Mouse (Mus musculus) testis, postnatal 10 days (tissue): ENCODE measurements around the gene Pot1a.

ENCODE experiments used
- DNase-seq: peaks from one replicate; pipeline ENCODE4 v3.0.0; 2021; ENCODE audit warnings: low spot score

Pot1a gene

GRCm38 (mm10) chr6:25808806-25809495 lies at the start of gene Pot1a:
Gene Pot1a (minus strand): TSS chr6:25809246.
- DNase-seq: peak; percentile 97

DNA sequence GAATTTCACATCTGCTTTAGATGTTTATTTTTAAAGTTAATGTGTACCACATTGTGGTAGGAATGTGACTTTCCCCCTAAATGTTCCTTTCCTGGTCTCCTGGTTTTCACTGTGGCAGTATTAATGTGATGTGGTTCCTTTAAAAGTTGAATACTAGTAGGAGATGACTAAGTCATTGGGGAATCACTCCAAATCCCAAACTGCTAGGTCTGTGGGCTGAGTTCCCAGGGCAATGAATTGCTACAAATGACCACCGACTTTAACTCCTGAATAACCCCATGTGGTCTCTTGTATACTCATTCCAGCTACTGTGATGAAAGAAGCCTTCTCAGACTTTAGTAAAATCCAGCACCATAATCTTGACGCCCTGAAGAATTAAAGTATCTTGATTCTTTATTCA lies 27.2 kb upstream of the Pot1a start:
- DNase-seq: no peak

GRCm38 (mm10) chr6:25806021-25806420 lies 3.0 kb downstream of the Pot1a start:
- DNase-seq: no peak

DNA sequence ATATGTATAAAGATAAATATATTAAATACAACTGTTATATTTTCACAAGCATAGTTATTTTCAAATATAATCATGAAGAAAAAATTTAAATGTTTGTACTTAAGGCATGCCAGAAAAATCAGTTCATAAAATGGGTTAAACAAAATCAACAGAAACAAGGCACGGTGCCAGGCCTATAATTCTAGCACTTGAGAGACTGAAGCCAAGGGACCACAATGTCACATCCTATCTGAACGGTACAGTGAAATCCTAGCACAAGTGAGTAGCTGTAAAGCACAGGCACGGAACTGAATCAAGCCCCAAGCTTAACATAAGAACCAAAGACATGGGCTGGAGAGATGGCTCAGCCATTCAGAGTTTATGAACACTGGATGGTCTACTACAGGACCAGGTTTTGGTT lies 6.8 kb downstream of the Pot1a start:
- no peak for DNase-seq

- no peak for DNase-seq
These were observed 7.8 kb downstream of the Pot1a start for GRCm38 (mm10) chr6:25801230-25801629.

DNA sequence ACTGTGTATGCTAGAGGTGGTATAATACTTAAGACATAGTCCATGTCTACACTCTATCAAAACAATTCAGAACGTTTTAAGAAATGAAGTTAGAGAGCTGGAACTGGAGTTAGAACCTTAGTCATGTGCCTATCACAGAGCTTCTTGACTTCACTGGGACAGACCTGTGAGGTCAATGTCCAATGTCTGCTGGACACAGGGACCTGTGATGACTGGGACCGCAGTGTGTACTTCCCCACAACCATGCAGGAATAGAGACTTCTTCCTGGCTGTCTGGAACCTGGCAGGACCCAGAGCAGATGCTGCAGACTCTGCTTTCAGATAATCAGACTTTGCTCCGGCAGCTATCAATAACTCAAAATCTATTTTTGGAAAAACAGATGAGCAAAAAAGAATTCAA lies 40.8 kb downstream of the Pot1a start:
- no peak for DNase-seq

DNA sequence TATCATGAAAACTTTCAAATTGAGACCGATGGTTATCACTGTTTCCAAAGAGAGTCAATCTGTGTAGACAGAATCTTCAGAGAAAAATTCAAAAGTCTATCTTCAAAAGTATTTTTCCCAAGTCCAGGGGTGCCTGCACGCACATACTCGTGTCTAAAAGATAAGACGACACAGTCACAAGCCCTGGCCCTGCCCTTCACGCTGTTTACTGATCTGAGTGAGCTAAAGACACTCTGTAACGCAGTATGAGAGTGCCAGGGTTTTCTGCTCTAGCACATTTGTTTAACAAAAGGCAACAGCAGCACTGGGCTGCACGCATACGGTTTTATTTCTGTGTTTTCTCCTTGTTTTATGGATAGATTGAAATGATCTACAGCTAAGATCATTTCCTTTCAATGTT lies 41.5 kb downstream of the Pot1a start:
- DNase-seq: no peak

- DNase-seq: no peak
These were observed 42.0 kb downstream of the Pot1a start for GRCm38 (mm10) chr6:25767073-25767472.

DNA sequence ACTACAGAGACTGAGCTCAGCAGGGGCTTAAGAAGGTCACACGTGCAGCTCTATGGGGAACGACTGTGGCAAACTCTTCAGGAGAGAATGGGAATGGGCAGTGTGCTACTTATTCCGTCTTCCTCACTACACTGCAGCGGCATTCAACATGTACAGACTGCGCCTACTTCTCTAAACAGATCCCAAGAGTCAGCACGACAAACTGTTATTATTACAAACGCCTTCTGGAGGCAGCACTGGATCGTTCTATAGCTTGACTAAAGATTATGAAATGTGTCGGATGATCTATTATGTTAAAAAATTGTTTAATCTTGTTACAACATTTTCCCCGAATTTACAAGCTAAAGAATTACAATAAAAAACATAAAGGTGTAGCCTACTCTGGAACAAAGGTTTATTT lies 42.8 kb downstream of the Pot1a start:
- DNase-seq: no peak

DNA sequence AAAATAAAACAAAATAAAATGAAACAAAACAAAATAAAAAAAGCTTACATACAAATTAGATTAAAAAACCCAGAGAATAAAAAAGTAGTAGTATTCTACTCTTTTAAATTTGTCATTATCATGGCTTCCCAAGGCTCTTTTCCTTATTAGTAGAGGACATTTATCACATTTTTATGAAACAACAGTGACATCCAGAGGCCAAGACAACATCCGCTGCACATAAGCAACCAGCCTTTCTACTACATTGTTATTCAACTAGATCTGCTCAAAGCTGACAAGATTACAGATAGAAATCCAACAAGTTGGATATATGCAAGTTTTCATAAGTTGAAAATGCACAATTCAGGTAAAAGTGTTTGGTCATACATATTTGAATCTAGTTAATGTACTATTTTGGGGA lies 56.4 kb downstream of the Pot1a start:
- DNase-seq: no peak

DNA sequence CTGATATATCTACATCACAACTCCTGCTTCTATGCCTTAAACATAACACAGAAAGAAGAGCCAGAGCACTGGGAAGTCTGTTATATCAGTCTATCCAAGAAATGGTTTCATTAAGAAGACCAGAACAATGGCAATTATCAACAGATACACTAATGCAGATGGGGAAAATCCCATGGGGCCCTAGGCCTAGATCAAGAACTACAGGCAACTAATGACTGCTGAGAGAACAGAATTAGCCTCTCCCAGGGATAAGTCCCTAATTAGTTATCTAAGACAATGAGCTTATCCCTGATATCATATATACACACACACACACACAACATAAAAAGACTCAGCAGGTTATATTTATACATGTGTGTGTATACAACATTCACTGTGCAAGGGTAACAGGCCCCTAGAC lies 72.5 kb downstream of the Pot1a start:
- no peak for DNase-seq

- DNase-seq: no peak
These were observed 82.5 kb downstream of the Pot1a start for GRCm38 (mm10) chr6:25726560-25726959.

- DNase-seq: no peak
These were observed 98.4 kb downstream of the Pot1a start for GRCm38 (mm10) chr6:25710601-25711000.

DNA sequence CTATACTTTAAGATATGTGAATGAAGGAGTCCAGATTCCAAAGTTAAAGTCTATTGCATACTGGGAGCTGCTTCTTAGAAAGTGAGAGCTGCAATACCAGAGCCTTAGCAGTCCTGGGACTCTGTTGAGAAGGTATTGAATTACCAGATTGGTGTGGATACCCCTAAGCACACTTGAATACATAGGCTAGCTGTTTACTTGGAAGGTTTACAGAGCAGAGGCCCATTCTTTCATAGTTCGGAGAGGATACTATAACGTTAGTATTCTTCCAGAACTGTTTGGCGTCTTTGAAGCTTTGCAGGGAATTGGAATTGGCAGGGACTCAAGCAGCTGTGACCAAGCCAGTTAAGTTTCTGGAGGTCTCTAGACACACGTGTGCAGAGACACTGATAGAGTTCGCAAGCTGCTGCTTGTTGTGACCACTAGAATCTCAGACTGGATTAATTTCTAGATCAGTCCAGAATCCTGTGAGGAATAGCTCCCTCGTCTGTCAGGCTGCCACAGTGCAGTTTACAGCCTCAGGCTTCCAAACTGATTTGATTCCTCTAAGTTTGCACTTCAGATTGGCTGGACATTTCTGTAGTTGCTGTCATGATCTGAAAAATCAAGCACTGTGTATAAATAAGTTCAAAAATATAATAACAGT lies 99.7 kb downstream of the Pot1a start:
- DNase-seq: peak; percentile 69

GRCm38 (mm10) chr6:25699956-25700355 lies 109.1 kb downstream of the Pot1a start:
- no peak for DNase-seq
